Mouse (Mus musculus) C2C12 (cell line): Measurements from ENCODE around the gene Iqch. TPM values are rescaled to one million over a fixed set of nuclear protein-coding genes. Genes with fewer than 3 reads are reported as not detected.
A peak's percentile ranks its signal among the peaks of the same experiment; 100 is the strongest.

Experiments
- H3K27me3 ChIP-seq: one replicate; pipeline ENCODE4 v1.6.1; 2011; ENCODE audit not compliant: control insufficient read depth, insufficient read depth, insufficient read length
- H3K36me3 ChIP-seq: one replicate; pipeline ENCODE4 v1.6.1; 2011; ENCODE audit not compliant: control insufficient read depth, insufficient read depth
- H3K4me3 ChIP-seq: one replicate; pipeline ENCODE4 v1.5.1; 2011; ENCODE audit warnings: mild to moderate bottlenecking, control low read depth; ENCODE audit not compliant: poor library complexity, insufficient read depth, severe bottlenecking
- H3K79me2 ChIP-seq: one replicate; pipeline ENCODE4 v1.6.1; 2011; ENCODE audit not compliant: control insufficient read depth, insufficient read depth
- H3K79me3 ChIP-seq: one replicate; pipeline ENCODE4 v1.6.1; 2011; ENCODE audit warnings: low read depth, control low read depth
- H3ac ChIP-seq: one replicate; pipeline ENCODE3; 2011; ENCODE audit warnings: low read depth; ENCODE audit not compliant: control insufficient read depth, insufficient read length
- CEBPB ChIP-seq: IDR thresholded peaks from one replicate; pipeline ENCODE4 v1.6.1; 2011; ENCODE audit warnings: low read depth, mild to moderate bottlenecking, control low read depth, moderate library complexity
- CTCF ChIP-seq: IDR thresholded peaks from one replicate; pipeline ENCODE4 v1.5.1; 2011; ENCODE audit not compliant: control insufficient read depth, insufficient read depth, insufficient read length
- FOSL1 ChIP-seq: IDR thresholded peaks from one replicate; pipeline ENCODE4 v1.8.0; 2011; ENCODE audit warnings: mild to moderate bottlenecking, low read length; ENCODE audit not compliant: poor library complexity, insufficient read depth, severe bottlenecking
- MAX ChIP-seq: IDR thresholded peaks from one replicate; pipeline ENCODE4 v1.6.1; 2011; ENCODE audit warnings: mild to moderate bottlenecking, control low read depth
- MYOD1 ChIP-seq: IDR thresholded peaks from one replicate; pipeline ENCODE4 v1.6.1; 2011; ENCODE audit warnings: low read depth; ENCODE audit not compliant: control insufficient read depth, insufficient read length
- MYOG ChIP-seq: IDR thresholded peaks from one replicate; pipeline ENCODE4 v1.6.1; 2011; ENCODE audit not compliant: control insufficient read depth, insufficient read length; ENCODE audit errors: extremely low read depth
- USF1 ChIP-seq: IDR thresholded peaks from one replicate; pipeline ENCODE4 v1.6.1; 2011; ENCODE audit warnings: low read depth, mild to moderate bottlenecking, control low read depth, moderate library complexity
- long read RNA-seq, 2 experiments: library from polyadenylated mRNA; unstranded; transcript quantifications; one replicate each; pipeline ENCODE4 v2.0.0; 2019 to 2020
- polyA plus RNA-seq: library from polyadenylated mRNA; unstranded; fragments of >200 nt; fragmentation: generic; extraction: Trizol; gene quantifications from one replicate; pipeline ENCODE4 v1.2.1, GENCODE M21; 2012; ENCODE audit warnings: missing spikeins

The Iqch gene
- not detected for polyA plus RNA-seq
- long read RNA-seq, experiment 1 = 0 reads
- long read RNA-seq, experiment 2 = 0 reads

GRCm38 (mm10) chr9:63602043-63602939, at the start of gene Iqch, which contains the start of gene Aagab:
TSS of gene Iqch (minus strand) at chr9:63602493.
TSS of gene Aagab (plus strand) at chr9:63602660.
- peak within 1 kb of the TSS; percentile 71 for H3K4me3 ChIP-seq
- H3ac ChIP-seq = peak within 1 kb of the TSS; percentile 75
- peaks cover 34% of the 10 kb centered on the region for H3K79me3 ChIP-seq
- no peak for TF ChIP-seq CTCF
- peak; percentile 46 for TF ChIP-seq MAX
- H3K27me3 ChIP-seq = no peaks in the 10 kb centered on the region
- peaks cover 48% of the 10 kb centered on the region for H3K79me2 ChIP-seq
- H3K36me3 ChIP-seq = no peaks in the 10 kb centered on the region

- Histone ChIP-seq H3K79me2 (no peaks in the 10 kb centered on the region), H3K27me3 (no peaks in the 10 kb centered on the region), H3ac (no peak overlapping the region), H3K4me3 (no peak overlapping the region), H3K79me3 (no peaks in the 10 kb centered on the region), H3K36me3 (peaks cover 15% of the 10 kb centered on the region)
- TF ChIP-seq USF1 (no peak), FOSL1 (no peak), MAX (no peak), CEBPB (no peak)
Measured at GRCm38 (mm10) chr9:63651594-63651993, 49.3 kb upstream of the Iqch start.

- Histone ChIP-seq H3K27me3 (no peaks in the 10 kb centered on the region), H3K79me2 (no peaks in the 10 kb centered on the region), H3K79me3 (no peaks in the 10 kb centered on the region), H3K36me3 (peaks cover 15% of the 10 kb centered on the region), H3K4me3 (no peak overlapping the region), H3ac (no peak overlapping the region)
- TF ChIP-seq CTCF (no peak), MYOD1 (no peak), USF1 (no peak), FOSL1 (no peak), CEBPB (no peak), MAX (no peak), MYOG (no peak)
Measured at GRCm38 (mm10) chr9:63650905-63651304, 48.6 kb upstream of the Iqch start.

GRCm38 (mm10) chr9:63649841-63650545, 47.7 kb upstream of the Iqch start:
- peaks cover 15% of the 10 kb centered on the region for H3K36me3 ChIP-seq
- no peak for TF ChIP-seq USF1
- no peak for TF ChIP-seq CEBPB
- TF ChIP-seq CTCF = no peak
- no peak for TF ChIP-seq MYOD1
- TF ChIP-seq MYOG = no peak
- no peak for TF ChIP-seq MAX
- no peak for TF ChIP-seq FOSL1
- H3K79me2 ChIP-seq = no peaks in the 10 kb centered on the region
- H3ac ChIP-seq = no peak overlapping the region
- no peak overlapping the region for H3K4me3 ChIP-seq
- H3K27me3 ChIP-seq = no peaks in the 10 kb centered on the region
- no peaks in the 10 kb centered on the region for H3K79me3 ChIP-seq

- Histone ChIP-seq H3ac (no peak overlapping the region), H3K36me3 (peaks cover 16% of the 10 kb centered on the region)
- TF ChIP-seq CTCF (no peak), FOSL1 (no peak), MYOD1 (no peak), MAX (no peak), USF1 (no peak), CEBPB (no peak)
Measured at GRCm38 (mm10) chr9:63648520-63648918, 46.2 kb upstream of the Iqch start.

More at GRCm38 (mm10) chr9:63648520-63648918, 46.2 kb upstream of the Iqch start:
- H3K79me2 ChIP-seq = no peaks in the 10 kb centered on the region
- no peak overlapping the region for H3K4me3 ChIP-seq
- no peaks in the 10 kb centered on the region for H3K79me3 ChIP-seq
- H3K27me3 ChIP-seq = no peaks in the 10 kb centered on the region
